Mouse (Mus musculus) left cerebral cortex, postnatal 36 days (tissue): ENCODE data around the gene Nmrk2. TPM values are rescaled to one million over a fixed set of nuclear protein-coding genes. Genes with fewer than 3 reads are reported as not detected.
"Not testable (repeated sequence)": the region's sequence is repeated elsewhere in the genome, so short reads cannot be mapped to it uniquely, and the experiment has no call there.

Experiments used
- DNase-seq, 2 experiments: peaks; one replicate each; pipeline ENCODE4 v3.0.0; 2021 to 2022; ENCODE audit warnings: low spot score in 2 of 2, mixed read lengths in 1 of 2
- intact Hi-C: fragments of 180-260 bp; cut with DNase I; formaldehyde crosslinking; loops from one replicate; pipeline ENCODE4 v1.15.1; 2025
- total RNA-seq, 2 experiments: library from RNA; stranded (reverse); gene quantifications; 2 replicates each; pipeline ENCODE4 v1.2.3; 2021

The Nmrk2 gene
- total RNA-seq, 2 experiments from 2014 or later: 0.34 TPM; not detected in 1

- intact Hi-C loops: loop anchor here (2.0 kb wide), 1 partner anchor 19 kb away; no protein-coding TSS in a partner anchor
- DNase-seq: peak; percentile 51 to 54
These were observed 16.1 kb upstream of the Nmrk2 start for GRCm38 (mm10) chr10:81217964-81218363.

DNA sequence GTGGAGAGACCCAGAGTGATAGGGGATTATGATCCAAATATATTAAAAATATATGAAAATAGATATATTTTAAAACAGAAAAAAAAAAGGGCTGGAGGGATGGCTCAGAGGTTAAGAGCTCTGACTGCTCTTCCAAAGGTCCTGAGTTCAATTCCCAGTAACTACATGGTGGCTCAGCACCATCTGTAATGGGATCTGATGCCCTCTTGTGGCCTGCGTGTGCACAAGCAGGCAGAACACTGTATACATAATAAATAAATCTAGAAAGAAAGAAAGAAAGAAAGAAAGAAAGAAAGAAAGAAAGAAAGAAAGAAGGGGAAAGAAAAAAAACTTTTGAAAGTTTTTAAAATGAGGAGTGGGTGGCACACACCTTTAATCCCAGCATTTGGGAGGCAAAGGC lies 15.4 kb upstream of the Nmrk2 start:
- DNase-seq: not testable (repeated sequence)
- intact Hi-C loops: loop anchor here (2.0 kb wide), 1 partner anchor 18 kb away; no protein-coding TSS in a partner anchor

GRCm38 (mm10) chr10:81216810-81217209 lies 15.0 kb upstream of the Nmrk2 start:
- no peak for DNase-seq
- intact Hi-C loops: loop anchor here (2.0 kb wide), 1 partner anchor 18 kb away; no protein-coding TSS in a partner anchor

GRCm38 (mm10) chr10:81216260-81216659 lies 14.4 kb upstream of the Nmrk2 start:
- intact Hi-C loops: loop anchor here (2.0 kb wide), 1 partner anchor 17 kb away; no protein-coding TSS in a partner anchor
- no peak for DNase-seq

DNA sequence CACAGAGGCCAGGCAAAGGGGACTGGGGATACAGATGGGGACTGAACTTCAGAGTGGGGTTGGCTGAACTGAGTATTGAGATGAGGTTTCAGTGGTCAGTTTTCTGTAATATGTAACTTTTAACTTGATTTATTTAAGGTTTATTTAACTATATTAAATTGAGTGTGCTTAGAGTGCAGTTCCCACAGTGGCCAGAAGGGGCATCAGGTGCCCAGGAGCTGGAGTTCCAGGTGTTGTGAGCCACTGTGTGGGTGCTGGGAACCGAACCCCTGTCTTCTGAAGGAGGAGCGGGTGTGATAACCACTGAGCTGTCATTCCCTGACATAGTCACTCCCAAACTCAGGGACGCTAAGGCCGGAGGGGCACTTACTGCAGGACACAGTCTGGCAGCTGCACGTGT lies 8.3 kb upstream of the Nmrk2 start:
- intact Hi-C loops: no loop called here
- DNase-seq: no peak

GRCm38 (mm10) chr10:81204137-81204536 lies 2.3 kb upstream of the Nmrk2 start:
- intact Hi-C loops: no loop called here
- no peak for DNase-seq

DNA sequence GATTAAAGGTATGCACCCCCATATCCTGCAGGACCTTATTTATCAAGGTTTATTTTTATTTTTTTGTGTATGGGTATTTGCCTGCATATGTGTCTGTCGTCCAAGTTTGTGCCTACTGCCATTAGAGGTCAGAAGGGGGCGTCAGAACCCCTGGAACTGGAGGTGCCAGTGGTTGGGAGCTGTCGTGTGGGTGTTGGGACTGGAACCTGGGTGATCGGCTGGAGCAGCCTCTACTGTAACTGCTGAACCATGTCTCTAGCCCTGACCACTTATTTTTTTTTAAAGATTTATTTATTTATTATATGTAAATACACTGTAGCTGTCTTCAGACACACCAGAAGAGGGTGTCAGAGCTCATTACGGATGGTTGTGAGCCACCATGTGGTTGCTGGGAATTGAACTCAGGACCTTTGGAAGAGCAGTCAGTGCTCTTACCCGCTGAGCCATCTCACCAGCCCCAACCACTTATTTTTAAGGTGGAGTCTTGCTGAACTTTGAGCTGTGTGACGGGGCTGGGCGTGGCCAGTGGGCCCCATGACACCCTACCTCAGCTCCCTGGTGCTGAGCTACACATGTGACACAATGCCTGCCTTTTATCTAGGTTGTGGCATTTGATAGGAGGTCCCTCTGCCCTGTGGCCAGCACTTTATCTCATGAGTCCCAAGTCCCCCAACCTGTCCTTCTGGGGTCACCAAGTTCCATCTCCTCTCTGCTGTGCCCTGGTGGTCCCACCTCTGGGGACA lies 1.3 kb upstream of the Nmrk2 start:
- intact Hi-C loops: no loop called here
- DNase-seq: no peak

- intact Hi-C loops: no loop called here
- DNase-seq: no peak
These were observed 1.1 kb downstream of the Nmrk2 start for GRCm38 (mm10) chr10:81200605-81201287.

GRCm38 (mm10) chr10:81200141-81200540 lies 1.7 kb downstream of the Nmrk2 start:
- DNase-seq: no peak
- intact Hi-C loops: no loop called here

DNA sequence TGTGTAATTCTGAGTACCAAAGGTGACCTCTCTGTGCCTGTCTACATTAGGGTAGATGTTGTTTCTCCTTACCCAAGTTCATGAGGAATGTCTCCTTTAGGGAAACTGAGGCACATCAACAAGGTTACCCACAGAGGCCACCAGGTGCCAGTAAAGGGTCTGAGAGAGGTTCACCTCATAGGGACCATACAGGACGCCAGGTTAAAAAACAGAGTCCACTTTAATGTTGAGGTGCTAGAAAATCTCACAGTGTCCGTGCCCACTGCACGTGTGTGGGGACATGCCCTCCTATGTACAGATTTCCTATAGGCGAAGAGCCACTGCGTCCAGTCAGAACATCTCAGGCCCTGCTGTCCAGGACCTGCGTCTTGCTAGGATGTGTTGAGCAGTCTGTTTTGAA lies 2.9 kb downstream of the Nmrk2 start:
- no peak for DNase-seq
- intact Hi-C loops: loop anchor here (2.0 to 10.0 kb wide), 3 partner anchors 18 to 256 kb away; partner anchors contain the start of genes Hmg20b and Nfic

GRCm38 (mm10) chr10:81198230-81198629 lies 3.6 kb downstream of the Nmrk2 start:
- DNase-seq: peak in 1 of 2 experiments; percentile 63
- intact Hi-C loops: loop anchor here (2.0 to 10.0 kb wide), 3 partner anchors 19 to 257 kb away; partner anchors contain the start of genes Hmg20b and Nfic

- intact Hi-C loops: loop anchor here (10.0 kb wide), 1 partner anchor 257 kb away; the partner anchor contains the start of gene Nfic
- no peak for DNase-seq
These were observed 4.5 kb downstream of the Nmrk2 start for GRCm38 (mm10) chr10:81197305-81197704.

DNA sequence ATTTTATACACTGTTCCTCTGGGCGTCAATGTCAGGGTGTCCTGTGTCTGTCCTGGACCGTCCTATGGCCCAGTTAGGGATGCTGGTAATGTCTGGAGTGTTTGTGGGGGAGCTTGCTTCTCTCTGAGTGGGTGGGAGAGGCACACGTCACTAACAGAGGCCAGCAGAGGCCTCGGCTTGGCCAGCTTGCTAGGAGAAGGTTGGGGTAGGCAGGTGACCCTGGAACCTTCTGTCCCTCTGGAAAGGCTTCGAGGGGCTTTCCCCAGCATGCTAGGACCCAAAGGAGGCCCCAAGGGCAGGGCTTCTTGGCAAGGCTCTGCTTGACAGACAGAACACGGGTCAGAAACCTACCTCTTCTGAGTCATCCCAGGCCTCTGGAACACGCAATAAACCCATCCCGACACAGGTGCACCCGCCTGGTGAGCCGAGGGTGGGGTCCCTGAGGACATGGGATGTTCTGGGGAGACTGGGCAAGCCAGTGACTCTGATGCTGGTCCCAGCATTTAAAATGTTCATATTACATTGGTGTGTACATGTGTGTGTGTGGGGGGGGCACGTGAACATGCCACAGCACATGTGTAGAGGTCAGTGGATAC lies 5.3 kb downstream of the Nmrk2 start:
- intact Hi-C loops: loop anchor here (10.0 kb wide), 1 partner anchor 258 kb away; the partner anchor contains the start of gene Nfic
- DNase-seq: no peak

GRCm38 (mm10) chr10:81195300-81195699 lies 6.6 kb downstream of the Nmrk2 start:
- intact Hi-C loops: loop anchor here (10.0 kb wide), 1 partner anchor 260 kb away; the partner anchor contains the start of gene Nfic
- no peak for DNase-seq

DNA sequence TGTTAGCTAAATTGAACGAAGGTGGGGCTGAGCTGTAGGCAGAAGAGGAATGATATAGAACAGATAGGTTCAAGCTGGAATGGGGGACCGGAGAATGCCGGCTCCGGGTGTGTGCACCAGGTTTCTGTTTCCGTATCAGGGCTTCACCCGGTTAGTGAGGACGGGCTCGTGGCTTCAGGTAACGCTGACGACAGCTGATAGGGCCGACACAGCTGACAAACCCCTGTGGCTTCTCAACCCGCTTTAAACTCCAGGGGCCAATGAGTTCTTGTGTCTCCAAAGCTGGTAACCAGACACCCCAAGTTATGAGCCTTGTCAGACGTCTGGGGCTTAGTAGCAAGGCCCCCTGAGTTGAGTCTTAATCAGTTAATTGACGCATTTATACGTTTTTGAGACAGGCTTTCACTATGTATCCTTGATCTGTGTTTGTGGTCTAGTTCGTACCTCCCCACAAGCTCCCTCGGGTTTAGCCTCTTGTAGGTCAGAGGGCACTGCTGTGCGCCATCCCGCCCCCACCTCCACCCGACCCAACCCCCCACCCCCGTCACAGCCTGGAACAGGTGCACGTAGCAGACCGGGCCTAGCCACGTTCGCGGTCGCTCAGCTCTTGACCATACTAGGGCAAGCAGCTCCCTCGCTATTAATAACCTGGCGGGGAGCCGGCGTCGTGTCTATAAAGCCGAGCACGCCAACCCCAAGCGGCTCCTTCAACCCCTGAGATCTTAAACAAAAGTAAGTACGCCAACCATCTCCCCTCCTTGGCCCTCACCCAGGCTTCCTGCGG lies 7.7 kb downstream of the Nmrk2 start:
- intact Hi-C loops: loop anchor here (10.0 kb wide), 1 partner anchor 261 kb away; the partner anchor contains the start of gene Nfic
- DNase-seq: no peak

GRCm38 (mm10) chr10:81192968-81193501 lies 8.8 kb downstream of the Nmrk2 start:
- no peak for DNase-seq
- intact Hi-C loops: loop anchor here (10.0 kb wide), 1 partner anchor 262 kb away; the partner anchor contains the start of gene Nfic

DNA sequence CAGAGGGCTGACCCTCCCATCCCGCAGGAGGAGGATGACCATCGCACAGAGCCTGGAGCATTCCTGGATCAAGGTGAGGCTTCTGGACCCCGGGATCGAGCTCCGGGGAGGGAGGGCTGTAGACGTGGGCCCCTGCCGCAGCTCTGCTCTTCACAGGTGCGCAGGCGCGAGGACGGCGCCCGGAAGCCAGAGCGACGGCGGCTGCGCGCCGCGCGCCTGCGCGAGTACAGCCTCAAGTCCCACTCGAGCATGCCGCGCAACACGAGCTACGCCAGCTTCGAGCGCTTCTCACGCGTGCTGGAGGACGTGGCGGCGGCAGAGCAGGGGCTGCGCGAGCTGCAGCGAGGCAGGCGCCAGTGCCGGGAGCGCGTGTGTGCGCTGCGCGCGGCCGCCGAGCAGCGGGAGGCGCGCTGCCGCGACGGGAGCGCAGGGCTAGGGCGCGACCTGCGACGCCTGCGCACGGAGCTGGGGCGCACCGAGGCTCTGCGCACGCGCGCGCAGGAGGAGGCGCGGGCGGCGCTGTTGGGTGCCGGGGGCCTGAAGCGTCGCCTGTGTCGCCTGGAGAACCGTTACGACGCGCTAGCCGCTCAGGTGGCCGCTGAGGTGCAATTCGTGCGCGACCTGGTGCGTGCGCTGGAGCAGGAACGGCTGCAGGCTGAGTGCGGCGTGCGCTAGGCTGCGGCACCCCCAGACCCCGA lies 9.4 kb downstream of the Nmrk2 start:
- DNase-seq: peak; percentile 88 to 94
- intact Hi-C loops: loop anchor here (10.0 kb wide), 1 partner anchor 262 kb away; the partner anchor contains the start of gene Nfic

GRCm38 (mm10) chr10:81191342-81191982 lies 10.4 kb downstream of the Nmrk2 start:
- intact Hi-C loops: loop anchor here (10.0 kb wide), 1 partner anchor 263 kb away; the partner anchor contains the start of gene Nfic
- no peak for DNase-seq
